Mouse (Mus musculus): Measurements from ENCODE around the gene Fa2h. TPM values are rescaled to one million over a fixed set of nuclear protein-coding genes. Genes with fewer than 3 reads are reported as not detected.
"Not testable (repeated sequence)": the region's sequence is repeated elsewhere in the genome, so short reads cannot be mapped to it uniquely, and the experiment has no call there.

Fa2h gene
- total RNA-seq, 2 experiments from 2014 or later, result 20.4 to 31.0 TPM

- no peak for DNase-seq (ENCODE audit: low spot score in 2 of 2)
- intact Hi-C loops (cut with DNase I), result no loop called here
Observed at GRCm38 (mm10) chr8:111304359-111304758, 89.3 kb downstream of the Fa2h start.

GRCm38 (mm10) chr8:111303076-111303803 is 90.4 kb downstream of the Fa2h start:
- intact Hi-C loops (cut with DNase I); DNase-seq (ENCODE audit: low spot score in 2 of 2): not testable (repeated sequence)

- DNase-seq (ENCODE audit: low spot score in 2 of 2), result no peak
- intact Hi-C loops (cut with DNase I), result no loop called here
Observed at GRCm38 (mm10) chr8:111300597-111301546, 92.8 kb downstream of the Fa2h start.

- intact Hi-C loops (cut with DNase I), result no loop called here
Observed at GRCm38 (mm10) chr8:111299821-111300568, 93.6 kb downstream of the Fa2h start, which contains the start of gene Rfwd3. Gene Rfwd3, minus strand, starts transcription at chr8:111300222.

GRCm38 (mm10) chr8:111299363-111299820 is 94.2 kb downstream of the Fa2h start:
- intact Hi-C loops (cut with DNase I), result no loop called here

More at GRCm38 (mm10) chr8:111299821-111300568, 93.6 kb downstream of the Fa2h start, which contains the start of gene Rfwd3:
- peak; percentile 97 for DNase-seq (ENCODE audit: low spot score in 2 of 2)

GRCm38 (mm10) chr8:111298011-111298410 is 95.6 kb downstream of the Fa2h start:
- intact Hi-C loops (cut with DNase I), result no loop called here

More at GRCm38 (mm10) chr8:111299363-111299820, 94.2 kb downstream of the Fa2h start:
- peak; percentile 26 to 27 for DNase-seq (ENCODE audit: low spot score in 2 of 2)

More at GRCm38 (mm10) chr8:111298011-111298410, 95.6 kb downstream of the Fa2h start:
- DNase-seq (ENCODE audit: low spot score in 2 of 2), result no peak

Other genes starting within 250 kb of the Fa2h start
- gene Glg1, start 134.6 kb downstream of the Fa2h start, total RNA-seq (2021), result 100 to 1,000 TPM; 144 to 150 TPM
- 10 to 100 TPM; 20.2 to 20.5 TPM for gene Rfwd3, start 93.6 kb downstream of the Fa2h start, total RNA-seq (2021)
- under 1 TPM; 0.20 to 0.23 TPM for gene Mlkl, start 55.6 kb downstream of the Fa2h start, total RNA-seq (2021)
- gene Wdr59, start 128.3 kb upstream of the Fa2h start, total RNA-seq (2021), result 10 to 100 TPM; 20.3 to 21.7 TPM
- 100 to 1,000 TPM; 154 to 166 TPM for gene Znrf1, start 142.3 kb upstream of the Fa2h start, total RNA-seq (2021)
- 1 to 10 TPM; 9.7 TPM for gene Ldhd, start 236.6 kb upstream of the Fa2h start, total RNA-seq (2021)
- 10 to 100 TPM; 22.7 to 24.6 TPM for gene Zfp1, start 249.6 kb upstream of the Fa2h start, total RNA-seq (2021)